Mouse (Mus musculus) midbrain, embryonic 13.5 days (tissue): ENCODE results near the gene Gm12216. TPM values are rescaled to one million over a fixed set of nuclear protein-coding genes. Genes with fewer than 3 reads are reported as not detected.

Source experiments
- ATAC-seq: fragments of 200-750 bp; cut with Nextera tagmentation; 2 replicates; pipeline ENCODE4 v1.8.0; 2017; ENCODE audit warnings: mild to moderate bottlenecking, moderate TSS enrichment, moderate library complexity
- H3K27ac ChIP-seq: fragments of 300-500 bp; sonication (generic); 2 replicates; pipeline ENCODE4 v1.5.1; 2015; ENCODE audit warnings: inconsistent platforms, mild to moderate bottlenecking, moderate library complexity
- H3K27me3 ChIP-seq: fragments of 300-500 bp; sonication (generic); 2 replicates; pipeline ENCODE4 v1.6.1; 2015; ENCODE audit warnings: mild to moderate bottlenecking, inconsistent platforms
- H3K36me3 ChIP-seq: fragments of 300-500 bp; sonication (generic); 2 replicates; pipeline ENCODE4 v1.6.1; 2015; ENCODE audit warnings: mild to moderate bottlenecking, inconsistent platforms
- H3K4me1 ChIP-seq: fragments of 300-500 bp; sonication (generic); replicated peaks from 2 replicates; pipeline ENCODE4 v1.6.1; 2015; ENCODE audit warnings: inconsistent platforms
- H3K4me2 ChIP-seq: fragments of 300-500 bp; sonication (generic); replicated peaks from 2 replicates; pipeline ENCODE4 v1.6.1; 2015; ENCODE audit warnings: moderate library complexity, mild to moderate bottlenecking, inconsistent platforms
- H3K4me3 ChIP-seq: fragments of 300-500 bp; sonication (generic); replicated peaks from 2 replicates; pipeline ENCODE4 v1.5.1; 2015; ENCODE audit warnings: mild to moderate bottlenecking, inconsistent platforms
- H3K9ac ChIP-seq: fragments of 300-500 bp; sonication (generic); replicated peaks from 2 replicates; pipeline ENCODE4 v1.6.1; 2015; ENCODE audit warnings: mild to moderate bottlenecking, inconsistent platforms
- H3K9me3 ChIP-seq: fragments of 300-500 bp; sonication (generic); 2 replicates; pipeline ENCODE4 v1.6.1; 2016; ENCODE audit warnings: mild to moderate bottlenecking, inconsistent platforms
- WGBS: fragments of 180-500 bp; shearing (Covaris S2); methylation state at CpG from one replicate; pipeline ENCODE4 v1.1.7; 2015; 5-methylcytosine and 5-hydroxymethylcytosine counted together
- polyA plus RNA-seq: library from polyadenylated mRNA; unstranded; fragments of >200 nt; fragmentation: Nextera tagmentation; extraction: Ambion mirVana; gene quantifications from 2 replicates; pipeline ENCODE4 v1.2.1, GENCODE M21; 2015

Gene Gm12216
- polyA plus RNA-seq, 1 experiment from 2014 or later = 0.40 TPM

DNA sequence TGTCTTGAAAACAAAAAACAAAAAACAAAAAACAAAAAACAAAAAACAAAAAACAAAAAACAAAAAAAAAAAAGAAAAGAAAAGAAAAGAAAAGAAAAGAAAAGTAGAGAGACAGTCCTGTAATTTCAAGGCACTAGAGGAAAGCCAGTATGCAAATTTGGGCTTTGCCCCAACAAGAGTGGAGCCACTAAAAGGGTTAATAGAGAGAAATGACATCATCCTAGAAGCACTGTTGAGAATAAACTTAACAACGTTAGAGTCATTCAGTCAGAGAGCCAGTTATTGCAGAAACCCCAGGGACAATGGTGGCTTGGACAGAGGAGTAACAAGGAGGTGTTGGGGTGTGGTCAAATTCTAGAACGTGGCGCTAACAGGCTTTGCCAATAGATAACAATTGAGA lies 44.2 kb downstream of the Gm12216 start:
- no peak overlapping the region for H3K27ac ChIP-seq
- WGBS = 72% methylated on average over 3 of the region's 3 CpGs
- H3K4me3 ChIP-seq = no peak overlapping the region
- H3K4me1 ChIP-seq = no peaks in the 10 kb centered on the region
- no peak overlapping the region for H3K9ac ChIP-seq
- no peak for ATAC-seq
- H3K9me3 ChIP-seq = no peaks in the 10 kb centered on the region
- no peaks in the 10 kb centered on the region for H3K36me3 ChIP-seq
- H3K27me3 ChIP-seq = no peaks in the 10 kb centered on the region
- H3K4me2 ChIP-seq = no peak overlapping the region

DNA sequence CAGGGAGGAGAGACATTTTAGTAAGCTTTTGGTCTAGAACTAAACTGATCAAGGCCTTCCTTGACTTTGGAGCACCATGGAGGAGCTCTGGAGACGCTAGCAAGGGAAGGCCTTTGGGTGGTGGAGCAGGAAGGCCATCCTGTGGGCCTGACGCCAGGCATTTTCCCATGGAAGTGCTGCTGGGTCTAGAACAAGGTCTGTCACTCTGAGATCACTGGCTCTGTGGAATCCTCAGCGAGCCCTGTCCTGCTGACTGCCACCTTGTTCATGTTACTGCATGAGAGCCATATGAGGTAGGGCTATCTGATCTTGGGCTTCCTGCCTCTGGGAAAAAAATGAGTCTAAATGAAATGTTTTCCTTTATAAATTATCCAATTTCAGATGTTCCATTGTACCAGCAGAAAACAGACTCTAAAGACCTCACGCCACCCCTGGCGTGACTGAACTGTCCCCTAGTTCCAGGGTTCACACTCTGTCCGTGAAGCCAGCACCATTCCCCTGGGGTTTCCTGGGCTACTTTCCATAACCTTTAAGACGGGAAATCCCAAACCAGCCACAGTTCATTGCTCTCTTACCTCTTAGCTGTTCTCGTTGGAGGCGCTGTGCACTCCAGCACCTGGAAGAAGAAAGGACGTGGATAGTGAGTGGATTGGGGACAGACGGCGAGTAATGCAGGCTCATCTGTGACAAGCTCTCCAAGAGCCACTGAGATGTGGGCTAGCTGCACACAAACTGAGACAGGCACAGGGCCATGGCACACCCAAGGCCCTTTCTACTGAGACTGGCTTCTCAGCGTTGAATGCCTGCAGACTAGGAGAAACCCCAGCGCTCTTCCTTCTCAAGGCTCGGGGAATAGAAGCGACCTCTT lies 45.8 kb downstream of the Gm12216 start:
- Histone ChIP-seq H3K4me3 (no peak overlapping the region), H3K9me3 (no peaks in the 10 kb centered on the region), H3K27me3 (no peaks in the 10 kb centered on the region), H3K27ac (no peak overlapping the region), H3K4me2 (no peak overlapping the region), H3K36me3 (no peaks in the 10 kb centered on the region), H3K9ac (no peak overlapping the region), H3K4me1 (no peaks in the 10 kb centered on the region)
- WGBS = 86% methylated on average over 16 of the region's 16 CpGs
- no peak for ATAC-seq

DNA sequence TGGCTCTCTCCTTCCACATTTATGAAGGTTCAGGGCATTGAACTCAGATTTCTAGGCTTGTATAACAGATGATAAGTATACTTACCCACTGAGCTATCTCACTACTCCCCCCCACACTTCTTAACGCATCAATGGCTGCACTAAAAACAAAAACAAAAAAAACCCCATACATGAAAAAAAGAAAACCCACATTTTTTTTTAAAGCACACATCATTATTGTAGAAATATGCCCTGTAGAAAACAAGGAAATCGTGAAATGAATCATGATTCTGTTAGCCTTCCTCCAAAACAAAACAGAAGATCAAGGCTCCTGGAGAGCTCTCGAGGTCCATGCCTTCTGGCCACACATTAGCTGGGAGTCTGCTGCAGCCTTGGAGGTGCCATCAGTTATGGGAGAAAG lies 47.7 kb downstream of the Gm12216 start:
- no peaks in the 10 kb centered on the region for H3K4me1 ChIP-seq
- 89% methylated on average over 3 of the region's 3 CpGs for WGBS
- H3K9ac ChIP-seq = no peak overlapping the region
- no peaks in the 10 kb centered on the region for H3K36me3 ChIP-seq
- no peak overlapping the region for H3K27ac ChIP-seq
- H3K4me2 ChIP-seq = no peak overlapping the region
- H3K4me3 ChIP-seq = no peak overlapping the region
- H3K9me3 ChIP-seq = no peaks in the 10 kb centered on the region
- H3K27me3 ChIP-seq = no peaks in the 10 kb centered on the region
- no peak for ATAC-seq

DNA sequence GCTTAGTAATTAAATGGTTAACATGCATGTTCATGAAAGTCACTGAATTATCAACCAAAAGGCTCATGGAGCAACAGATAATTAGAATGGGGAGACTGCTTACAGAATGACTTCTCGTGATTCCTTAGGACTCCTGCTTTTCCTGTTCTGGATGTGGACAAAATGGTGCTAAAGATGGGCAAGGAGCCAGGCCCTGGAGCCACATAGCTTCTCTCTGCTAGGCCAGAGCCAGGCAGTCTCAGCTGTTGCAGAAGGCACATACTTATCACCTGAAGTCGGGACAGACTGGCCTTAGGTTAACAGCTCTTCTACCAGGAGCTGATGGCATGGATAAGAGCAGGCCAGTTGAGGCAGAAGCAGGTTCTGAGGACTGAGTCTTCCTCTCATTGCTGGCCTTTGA lies 48.3 kb downstream of the Gm12216 start:
- no peaks in the 10 kb centered on the region for H3K4me1 ChIP-seq
- H3K9ac ChIP-seq = no peak overlapping the region
- H3K4me3 ChIP-seq = no peak overlapping the region
- no peaks in the 10 kb centered on the region for H3K36me3 ChIP-seq
- H3K27ac ChIP-seq = no peak overlapping the region
- H3K4me2 ChIP-seq = no peak overlapping the region
- H3K27me3 ChIP-seq = no peaks in the 10 kb centered on the region
- no peak for ATAC-seq
- WGBS = 82% methylated on average over 2 of the region's 2 CpGs
- no peaks in the 10 kb centered on the region for H3K9me3 ChIP-seq

DNA sequence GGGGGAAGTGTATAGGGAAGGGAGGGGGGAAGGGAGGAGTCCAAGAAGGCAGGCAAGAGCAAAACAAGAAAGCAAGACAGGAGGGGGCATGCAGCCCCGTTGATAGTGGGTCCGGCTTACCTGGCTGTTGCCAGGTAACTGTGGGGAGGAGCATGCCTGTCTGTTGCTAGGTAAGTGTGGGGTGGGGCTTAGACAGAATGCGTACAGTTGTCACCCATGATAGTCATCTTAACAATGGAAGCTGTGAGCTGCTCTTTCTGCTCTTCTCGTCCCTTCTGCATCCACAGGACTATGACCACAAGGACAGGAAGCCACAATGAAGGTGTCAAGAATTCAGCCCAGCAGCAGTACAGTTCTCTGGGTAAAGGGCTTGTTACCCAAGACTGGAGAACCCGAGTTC lies 48.9 kb downstream of the Gm12216 start:
- 56% methylated on average over 5 of the region's 5 CpGs for WGBS
- ATAC-seq = no peak
- H3K4me3 ChIP-seq = no peak overlapping the region

DNA sequence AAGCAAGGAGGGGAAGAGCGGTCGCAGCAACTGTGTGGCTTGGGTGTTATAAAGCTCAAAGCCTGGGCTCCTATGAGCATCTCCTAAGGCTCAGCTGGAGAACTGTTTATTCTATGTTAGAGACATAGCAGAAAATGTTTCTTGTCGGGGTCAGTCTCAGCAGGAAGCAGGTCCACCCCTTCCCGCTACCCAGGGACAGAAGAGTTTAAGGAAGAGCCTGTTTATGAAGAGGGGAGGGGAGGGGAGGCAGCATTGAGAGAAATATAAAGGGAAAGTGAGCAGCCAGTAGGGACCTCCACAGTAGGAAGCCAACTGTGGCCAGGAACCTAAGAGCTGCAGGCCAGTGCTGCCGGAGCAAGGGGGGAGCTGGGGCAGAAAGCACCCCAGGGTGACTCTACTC lies 49.7 kb downstream of the Gm12216 start:
- Histone ChIP-seq H3K9ac (no peak overlapping the region), H3K27ac (no peak overlapping the region), H3K4me3 (no peak overlapping the region), H3K9me3 (no peaks in the 10 kb centered on the region), H3K4me1 (no peaks in the 10 kb centered on the region), H3K27me3 (no peaks in the 10 kb centered on the region), H3K4me2 (no peak overlapping the region), H3K36me3 (no peaks in the 10 kb centered on the region)
- ATAC-seq = no peak
- 52% methylated on average over 5 of the region's 5 CpGs for WGBS

More for the DNA sequence above, 48.9 kb downstream of the Gm12216 start:
- Histone ChIP-seq H3K9ac (no peak overlapping the region), H3K4me2 (no peak overlapping the region), H3K27ac (no peak overlapping the region), H3K27me3 (no peaks in the 10 kb centered on the region), H3K4me1 (no peaks in the 10 kb centered on the region), H3K36me3 (no peaks in the 10 kb centered on the region), H3K9me3 (no peaks in the 10 kb centered on the region)

DNA sequence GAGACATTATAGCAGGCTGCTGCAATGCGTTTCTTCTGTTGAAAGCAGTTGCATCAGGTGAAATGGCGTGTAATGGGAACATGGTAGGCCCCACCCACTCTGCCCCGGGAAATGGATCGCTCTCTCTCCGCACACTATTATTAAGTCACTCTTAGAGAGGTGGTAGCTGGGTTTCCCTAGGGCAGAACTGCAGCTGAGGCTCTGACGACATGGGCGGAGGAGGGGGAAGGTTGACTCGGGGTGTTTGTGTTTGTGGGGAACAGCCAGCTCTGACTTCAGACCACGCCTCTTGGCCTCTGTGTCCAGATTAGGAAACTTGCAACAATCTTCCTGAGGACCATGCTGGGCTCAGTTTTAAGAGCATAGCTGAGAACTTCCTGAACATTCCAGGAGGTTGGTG lies 53.3 kb downstream of the Gm12216 start:
- H3K4me2 ChIP-seq = no peak overlapping the region
- H3K36me3 ChIP-seq = no peaks in the 10 kb centered on the region
- no peaks in the 10 kb centered on the region for H3K4me1 ChIP-seq
- H3K4me3 ChIP-seq = no peak overlapping the region
- no peaks in the 10 kb centered on the region for H3K9me3 ChIP-seq
- WGBS = 70% methylated on average over 9 of the region's 9 CpGs
- H3K27me3 ChIP-seq = no peaks in the 10 kb centered on the region
- ATAC-seq = no peak
- H3K27ac ChIP-seq = no peak overlapping the region
- no peak overlapping the region for H3K9ac ChIP-seq

DNA sequence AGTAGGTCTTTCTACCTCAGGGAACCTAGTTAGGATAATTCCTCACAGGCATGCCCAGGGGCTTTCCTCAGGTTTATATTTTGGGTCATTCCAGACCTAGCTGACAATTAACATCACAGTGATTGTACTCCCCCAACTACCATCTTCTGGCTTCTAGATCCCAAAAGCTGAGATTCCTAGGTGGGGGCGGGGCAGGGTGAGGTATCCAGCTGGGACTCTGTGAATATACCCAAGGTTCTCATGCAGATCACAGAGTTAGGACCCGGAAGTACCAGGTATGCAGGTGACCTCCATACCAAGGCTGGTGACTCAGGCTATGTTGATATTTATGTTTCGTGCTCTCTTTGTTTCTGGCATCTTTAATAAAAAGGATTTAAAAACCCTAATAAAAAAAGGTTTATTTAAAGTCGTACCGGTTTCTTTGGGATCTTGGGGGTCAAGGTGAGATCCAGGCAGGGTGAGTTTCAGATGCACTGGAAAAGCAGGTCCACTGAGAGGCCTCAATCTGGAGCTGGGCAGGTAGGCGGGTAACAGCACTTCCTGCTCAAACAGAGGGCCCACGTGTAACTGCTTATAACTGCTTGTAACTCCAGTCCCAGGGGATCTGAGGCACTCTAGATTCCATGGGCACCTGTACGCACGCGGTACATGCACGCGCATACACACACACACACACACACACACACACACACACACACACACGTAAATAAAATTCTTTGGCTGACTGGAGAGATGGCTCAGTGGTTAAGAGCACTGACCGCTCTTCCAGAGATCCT lies 54.3 kb downstream of the Gm12216 start:
- no peak overlapping the region for H3K4me2 ChIP-seq
- no peaks in the 10 kb centered on the region for H3K27me3 ChIP-seq
- WGBS = 88% methylated on average over 14 of the region's 14 CpGs
- ATAC-seq = no peak
- no peaks in the 10 kb centered on the region for H3K9me3 ChIP-seq
- no peak overlapping the region for H3K4me3 ChIP-seq
- no peak overlapping the region for H3K9ac ChIP-seq
- no peaks in the 10 kb centered on the region for H3K4me1 ChIP-seq
- H3K27ac ChIP-seq = no peak overlapping the region
- no peaks in the 10 kb centered on the region for H3K36me3 ChIP-seq

DNA sequence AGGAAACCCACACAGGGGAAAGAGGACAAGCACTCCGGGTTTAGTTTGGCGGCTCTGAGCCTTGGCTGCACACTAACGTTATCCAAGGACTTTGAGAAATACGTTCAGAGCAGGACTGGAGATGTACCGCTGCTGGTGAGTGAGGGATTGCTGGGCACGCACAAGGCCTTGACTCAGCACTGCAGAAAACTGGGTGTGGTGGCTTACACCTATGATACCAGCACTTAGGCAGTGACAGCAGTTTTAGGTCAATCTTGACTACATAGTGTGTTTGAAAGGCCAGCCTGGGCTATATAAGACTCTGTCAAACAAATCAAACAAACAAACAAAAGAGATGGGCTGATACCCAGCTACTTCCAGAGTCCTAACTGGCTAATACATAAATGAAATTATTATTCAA lies 55.6 kb downstream of the Gm12216 start:
- no peak overlapping the region for H3K9ac ChIP-seq
- WGBS = 91% methylated on average over 6 of the region's 6 CpGs
- no peak for ATAC-seq

DNA sequence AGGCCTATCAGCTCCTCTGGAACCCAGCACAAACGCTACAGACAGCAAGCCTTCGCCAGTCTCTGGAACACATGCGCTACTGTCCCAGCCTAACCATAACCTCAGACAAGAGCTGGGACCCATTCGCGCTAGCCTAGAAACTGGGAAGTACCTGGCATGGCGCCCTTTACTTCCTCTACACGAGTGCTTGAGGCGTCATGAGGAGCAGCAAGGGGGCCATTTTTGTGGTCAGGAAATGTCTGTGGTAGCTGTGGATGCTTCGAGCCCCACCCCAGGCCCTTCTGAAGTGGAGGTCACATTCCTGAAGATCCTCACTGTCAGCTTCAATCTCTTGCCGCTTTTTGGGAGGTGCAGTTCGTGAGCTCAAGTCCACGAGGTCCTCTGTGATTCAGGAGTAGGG lies 56.0 kb downstream of the Gm12216 start:
- Histone ChIP-seq H3K4me2 (no peak overlapping the region), H3K4me1 (no peaks in the 10 kb centered on the region), H3K4me3 (no peak overlapping the region), H3K27ac (no peak overlapping the region), H3K36me3 (no peaks in the 10 kb centered on the region), H3K9ac (no peak overlapping the region), H3K27me3 (no peaks in the 10 kb centered on the region), H3K9me3 (no peaks in the 10 kb centered on the region)
- no peak for ATAC-seq
- 90% methylated on average over 12 of the region's 12 CpGs for WGBS

More for the DNA sequence above, 55.6 kb downstream of the Gm12216 start:
- Histone ChIP-seq H3K27ac (no peak overlapping the region), H3K36me3 (no peaks in the 10 kb centered on the region), H3K27me3 (no peaks in the 10 kb centered on the region), H3K4me3 (no peak overlapping the region), H3K4me1 (no peaks in the 10 kb centered on the region), H3K9me3 (no peaks in the 10 kb centered on the region), H3K4me2 (no peak overlapping the region)

DNA sequence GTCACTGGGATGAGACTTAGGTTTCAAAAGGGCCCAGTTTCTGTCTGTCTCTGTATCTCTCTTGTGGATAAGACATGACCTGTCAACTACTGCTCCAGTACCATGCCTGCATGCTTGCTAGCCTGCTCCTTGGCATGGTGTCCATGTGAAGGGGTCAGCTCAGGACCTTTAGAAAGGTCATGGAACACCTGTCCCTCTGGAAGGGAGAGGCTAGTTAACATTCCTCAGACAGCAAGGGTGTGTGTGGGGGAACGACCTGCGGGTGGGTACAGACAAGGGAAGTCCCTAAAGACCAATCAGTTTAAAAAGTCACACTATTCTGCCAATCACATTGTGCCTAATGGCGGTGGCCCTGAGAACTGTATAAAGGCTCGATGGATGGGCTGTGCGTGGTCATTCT lies 58.1 kb downstream of the Gm12216 start:
- Histone ChIP-seq H3K4me1 (peaks cover 14% of the 10 kb centered on the region), H3K4me2 (no peak overlapping the region), H3K9me3 (no peaks in the 10 kb centered on the region), H3K36me3 (no peaks in the 10 kb centered on the region), H3K27me3 (no peaks in the 10 kb centered on the region), H3K27ac (no peak overlapping the region), H3K4me3 (no peak overlapping the region), H3K9ac (no peak overlapping the region)
- 88% methylated on average over 5 of the region's 5 CpGs for WGBS
- no peak for ATAC-seq

DNA sequence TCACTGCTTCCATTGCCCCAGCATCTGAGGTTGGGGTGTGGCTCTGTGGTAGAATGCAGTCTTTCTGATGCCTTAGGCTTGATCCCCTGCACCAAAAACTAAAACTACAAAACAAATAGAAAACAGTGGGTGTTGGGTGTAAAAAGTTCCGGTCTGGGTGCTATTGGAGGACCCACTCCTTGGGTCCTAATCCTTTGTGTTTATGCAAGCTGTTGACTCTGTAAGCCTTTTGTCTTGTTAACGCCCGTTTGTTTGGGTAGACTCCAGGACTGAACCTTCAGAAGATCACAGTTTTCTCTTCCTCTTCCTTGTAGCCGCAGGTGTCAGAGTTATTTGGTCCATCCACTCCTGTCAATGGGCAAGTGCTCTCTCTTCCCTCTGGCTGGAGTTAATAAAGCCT lies 59.0 kb downstream of the Gm12216 start:
- H3K4me1 ChIP-seq = peaks cover 14% of the 10 kb centered on the region
- no peak overlapping the region for H3K27ac ChIP-seq
- H3K9me3 ChIP-seq = no peaks in the 10 kb centered on the region
- ATAC-seq = no peak
- no peak overlapping the region for H3K9ac ChIP-seq
- H3K27me3 ChIP-seq = no peaks in the 10 kb centered on the region
- no peak overlapping the region for H3K4me3 ChIP-seq
- 53% methylated on average over 4 of the region's 4 CpGs for WGBS
- no peaks in the 10 kb centered on the region for H3K36me3 ChIP-seq
- no peak overlapping the region for H3K4me2 ChIP-seq
